Mouse (Mus musculus): ENCODE results near the gene Dennd4a.

Gene Dennd4a

DNA sequence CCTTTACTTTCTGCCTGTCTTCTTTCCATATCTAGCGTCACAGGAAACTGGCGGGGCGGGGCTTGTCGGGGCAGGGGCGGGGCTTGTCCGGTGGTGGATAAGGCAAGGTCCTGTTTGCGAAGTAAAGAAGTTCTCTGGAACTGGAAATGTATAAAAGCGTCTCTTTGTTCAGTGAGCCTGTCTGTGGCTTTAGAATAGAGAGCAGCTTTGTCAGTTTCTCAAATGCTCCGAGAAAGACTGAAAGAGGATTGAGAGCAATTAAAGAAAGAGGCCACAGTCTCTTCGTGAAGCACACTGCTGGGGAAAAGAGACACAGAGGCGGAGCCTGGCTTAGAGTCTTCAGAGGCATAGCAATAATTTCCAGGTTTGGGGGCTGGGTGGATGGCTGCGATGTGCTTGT lies 145.2 kb downstream of the Dennd4a start:
- no peak for DNase-seq (ENCODE audit: low read depth, low spot score)

GRCm38 (mm10) chr9:64957276-64957675 lies 146.1 kb downstream of the Dennd4a start:
- DNase-seq (ENCODE audit: low read depth, low spot score) = no peak

- peak; percentile 93 for DNase-seq (ENCODE audit: low read depth, low spot score)
These were observed 149.2 kb downstream of the Dennd4a start, which contains the start of gene Ints14 for GRCm38 (mm10) chr9:64960117-64960977. TSS of gene Ints14 (plus strand) at chr9:64960905.

DNA sequence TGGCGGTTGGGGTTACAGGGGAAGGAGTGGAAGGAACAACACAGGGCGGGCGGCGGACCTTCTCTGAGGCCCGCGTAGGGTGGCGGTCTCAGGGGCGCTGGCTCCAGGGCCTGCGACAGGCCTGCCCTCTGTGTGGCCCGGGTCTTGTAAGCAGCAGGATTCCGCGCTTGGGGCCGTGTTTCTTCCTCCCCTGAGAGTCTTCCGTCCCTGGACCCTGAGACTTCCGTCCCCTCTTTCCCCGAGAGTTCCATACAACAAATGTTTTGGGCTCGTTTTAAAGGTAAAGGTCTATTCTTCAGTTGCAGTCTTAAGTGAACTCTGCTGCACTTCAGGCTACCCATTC lies 149.8 kb downstream of the Dennd4a start:
- DNase-seq (ENCODE audit: low read depth, low spot score) = no peak
